Comparison of ENCODE assay signal across 20 mouse cellular contexts in the genomic region with DNA sequence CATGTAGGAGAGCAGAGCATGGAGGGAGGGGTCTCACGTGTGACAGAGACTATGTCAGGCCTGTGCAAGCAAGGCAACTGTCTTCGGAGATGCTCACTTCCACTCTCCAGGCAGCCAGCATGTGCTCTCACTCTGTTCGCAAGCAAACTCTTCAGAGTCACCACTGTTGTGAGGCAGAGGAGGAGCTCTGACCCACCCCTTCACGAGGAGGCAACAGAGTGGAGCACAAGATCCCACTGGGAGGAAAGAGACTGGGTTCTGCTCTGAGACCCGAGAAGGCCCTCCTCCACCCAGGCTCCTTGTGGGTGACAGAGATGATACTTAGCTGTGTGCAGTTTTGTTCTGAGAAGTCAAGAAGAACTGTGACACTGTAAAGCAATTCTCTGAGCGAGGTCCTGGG.
A peak's percentile ranks its signal among the peaks of the same experiment; 100 is the strongest.
DNase-seq lines count a peak whose midpoint lies in the region; ATAC-seq and TF ChIP-seq lines count a peak whose summit lies in the region.
"Had no signal": no experiment of that assay in that cellular context is flagged by ENCODE, and none has a peak within 500 bp of the region (broad histone marks: within the 10 kb centered on the region; RNA-seq: fewer than 3 reads in every experiment).

No protein-coding gene starts in this region.

- WGBS in heart, embryonic 10.5 days: 61% methylated on average over 6 of the region's 6 CpGs
- WGBS in heart, adult 2 months: 79% methylated on average over 6 of the region's 6 CpGs
- 52% methylated on average over 6 of the region's 6 CpGs for WGBS in spleen, adult 2 months
- 71% methylated on average over 6 of the region's 6 CpGs for WGBS in intestine, embryonic 15.5 days
- WGBS in liver, postnatal 0 days (ENCODE audit: insufficient replicate concordance): 54% methylated on average over 6 of the region's 6 CpGs
- WGBS in kidney, embryonic 14.5 days: 66% methylated on average over 6 of the region's 6 CpGs

- no peak overlapping the region for H3K9ac ChIP-seq in heart, adult 2 months (ENCODE audit: low read depth, low read length)
- H3K9ac ChIP-seq in intestine, embryonic 15.5 days: no peak overlapping the region
- no peak overlapping the region for H3K9ac ChIP-seq in liver, postnatal 0 days (replicated peaks)
- H3K9ac ChIP-seq in kidney, embryonic 14.5 days (ENCODE audit: low read depth, low read length): no peak overlapping the region
- H3K9ac ChIP-seq: heart, embryonic 15.5 days; liver, embryonic 14.5 days had no signal

- TF ChIP-seq CTCF in heart, adult 2 months (IDR thresholded peaks at IDR 0.05): no peak
- TF ChIP-seq CTCF in spleen, adult 2 months (IDR thresholded peaks at IDR 0.05; ENCODE audit: extremely low read depth, insufficient read depth, insufficient read length, insufficient replicate concordance): no peak
- TF ChIP-seq CTCF in liver, postnatal 0 days (IDR thresholded peaks at IDR 0.05; ENCODE audit: low read depth): no peak

- H3K27me3 ChIP-seq in heart, embryonic 10.5 days (ENCODE audit: insufficient read depth, poor library complexity, severe bottlenecking): no peaks in the 10 kb centered on the region
- H3K27me3 ChIP-seq in heart, adult 2 months (ENCODE audit: control insufficient read depth, insufficient read depth, low read length): no peaks in the 10 kb centered on the region
- H3K27me3 ChIP-seq in spleen, adult 2 months (ENCODE audit: control insufficient read depth, insufficient read depth, low read length): no peaks in the 10 kb centered on the region
- no peaks in the 10 kb centered on the region for H3K27me3 ChIP-seq in intestine, embryonic 15.5 days (replicated peaks)
- H3K27me3 ChIP-seq in liver, postnatal 0 days (ENCODE audit: insufficient read depth, low read length): no peaks in the 10 kb centered on the region
- H3K27me3 ChIP-seq in kidney, embryonic 14.5 days (ENCODE audit: control insufficient read depth, insufficient read depth, low read length): no peaks in the 10 kb centered on the region
- H3K27me3 ChIP-seq: heart, embryonic 15.5 days had no signal

- H3K36me3 ChIP-seq in heart, embryonic 10.5 days: no peaks in the 10 kb centered on the region
- H3K36me3 ChIP-seq in heart, adult 2 months (ENCODE audit: control insufficient read depth, insufficient read depth, low read length): no peaks in the 10 kb centered on the region
- no peaks in the 10 kb centered on the region for H3K36me3 ChIP-seq in spleen, adult 2 months (ENCODE audit: control insufficient read depth, insufficient read depth, low read length)
- no peaks in the 10 kb centered on the region for H3K36me3 ChIP-seq in intestine, embryonic 15.5 days
- H3K36me3 ChIP-seq in liver, postnatal 0 days (replicated peaks; ENCODE audit: insufficient read depth, low read length): no peaks in the 10 kb centered on the region; the same call in none of the 2 replicates
- H3K36me3 ChIP-seq in kidney, embryonic 14.5 days (ENCODE audit: control insufficient read depth, insufficient read depth, low read length): no peaks in the 10 kb centered on the region
- H3K36me3 ChIP-seq: heart, embryonic 15.5 days had no signal

- no peaks in the 10 kb centered on the region for H3K79me2 ChIP-seq in heart, adult 2 months (replicated peaks; ENCODE audit: control insufficient read depth, insufficient read depth, low read length)

- no peak overlapping the region for H3K4me3 ChIP-seq in heart, embryonic 10.5 days
- no peak overlapping the region for H3K4me3 ChIP-seq in heart, adult 2 months
- H3K4me3 ChIP-seq in spleen, adult 2 months (ENCODE audit: extremely low read depth, insufficient read depth, insufficient read length): no peak overlapping the region
- no peak overlapping the region for H3K4me3 ChIP-seq in intestine, embryonic 15.5 days (replicated peaks)
- H3K4me3 ChIP-seq in liver, postnatal 0 days (ENCODE audit: low read depth, low read length): no peak overlapping the region
- H3K4me3 ChIP-seq in kidney, embryonic 14.5 days (ENCODE audit: low read length): no peak overlapping the region
- H3K4me3 ChIP-seq: gastrocnemius, adult 2 months; heart, embryonic 15.5 days had no signal

- no peak for DNase-seq in heart, embryonic 10.5 days (ENCODE audit: low spot score)
- DNase-seq in heart, adult 2 months: no peak
- no peak for DNase-seq in spleen, adult 2 months (ENCODE audit: low read depth in 1 of 2, low spot score in 2 of 2)
- no peak for DNase-seq in spleen, adult 18-20 months
- DNase-seq in liver, postnatal 0 days: no peak
- DNase-seq in embryo, embryonic 10.5 days (ENCODE audit: low spot score): no peak
- DNase-seq: adrenal gland, postnatal 10 days; cerebellum, postnatal 14 days; gastrocnemius, adult 2 months; heart, adult 18-20 months; heart, postnatal 4 days; kidney, adult 9 months; right cerebral cortex, postnatal 25 days; thymus, postnatal 36 days had no signal

- intact Hi-C loops in heart, adult 2 months (cut with DNase I): no loop called here

- no peak for TF ChIP-seq EP300 in heart, adult 2 months (IDR thresholded peaks at IDR 0.05; ENCODE audit: insufficient read depth, low read depth, low read length)
- no peak for TF ChIP-seq EP300 in liver, postnatal 0 days (IDR thresholded peaks at IDR 0.05; ENCODE audit: low read depth)

- no peaks in the 10 kb centered on the region for H3K9me3 ChIP-seq in heart, embryonic 10.5 days
- H3K9me3 ChIP-seq in intestine, embryonic 15.5 days: no peaks in the 10 kb centered on the region
- no peaks in the 10 kb centered on the region for H3K9me3 ChIP-seq in liver, postnatal 0 days (ENCODE audit: low read length)
- H3K9me3 ChIP-seq in kidney, embryonic 14.5 days (ENCODE audit: control insufficient read depth, low read length): no peaks in the 10 kb centered on the region
- H3K9me3 ChIP-seq: heart, embryonic 15.5 days had no signal

- H3K4me2 ChIP-seq in intestine, embryonic 15.5 days (replicated peaks): no peak overlapping the region
- no peak overlapping the region for H3K4me2 ChIP-seq in liver, postnatal 0 days (ENCODE audit: low read depth, low read length)
- H3K4me2 ChIP-seq in kidney, embryonic 14.5 days (replicated peaks; ENCODE audit: low read depth, low read length): no peak overlapping the region
- H3K4me2 ChIP-seq: heart, embryonic 15.5 days; midbrain, embryonic 11.5 days had no signal

- no peak for TF ChIP-seq POLR2A in heart, adult 2 months (IDR thresholded peaks at IDR 0.05; ENCODE audit: insufficient read depth, low read depth, low read length)
- TF ChIP-seq POLR2A in spleen, adult 2 months (IDR thresholded peaks at IDR 0.05; ENCODE audit: low read depth, low read length): no peak

- peaks cover 15% of the 10 kb centered on the region for H3K4me1 ChIP-seq in heart, embryonic 10.5 days
- H3K4me1 ChIP-seq in heart, adult 2 months (ENCODE audit: control insufficient read depth, insufficient read depth, low read length): no peaks in the 10 kb centered on the region; the same call in 1 of the 2 replicates
- H3K4me1 ChIP-seq in spleen, adult 2 months (ENCODE audit: control insufficient read depth, insufficient read depth, insufficient read length): peaks cover 23% of the 10 kb centered on the region; the same call in 1 of the 2 replicates
- H3K4me1 ChIP-seq in intestine, embryonic 15.5 days (replicated peaks): peaks cover 12% of the 10 kb centered on the region
- peaks cover 19% of the 10 kb centered on the region for H3K4me1 ChIP-seq in liver, postnatal 0 days (ENCODE audit: insufficient read depth)
- peaks cover 8% of the 10 kb centered on the region; the same call in 1 of the 2 replicates for H3K4me1 ChIP-seq in kidney, embryonic 14.5 days (ENCODE audit: control insufficient read depth, insufficient read depth, low read length)
- H3K4me1 ChIP-seq: heart, embryonic 15.5 days had no signal

- peak; percentile 21 for ATAC-seq in intestine, embryonic 15.5 days
- ATAC-seq in liver, postnatal 0 days: no peak
- no peak for ATAC-seq in kidney, embryonic 14.5 days (ENCODE audit: low FRiP score, low TSS enrichment)
- ATAC-seq: hindbrain, postnatal 0 days had no signal

- H3K27ac ChIP-seq in heart, embryonic 10.5 days: peak overlapping the region; percentile 39; the same call in 1 of the 2 replicates
- H3K27ac ChIP-seq in heart, adult 2 months: no peak overlapping the region
- peak overlapping the region; percentile 7 for H3K27ac ChIP-seq in spleen, adult 2 months (ENCODE audit: insufficient read depth, low read length)
- H3K27ac ChIP-seq in intestine, embryonic 15.5 days: no peak overlapping the region
- no peak overlapping the region for H3K27ac ChIP-seq in liver, postnatal 0 days (ENCODE audit: low read depth)
- H3K27ac ChIP-seq in kidney, embryonic 14.5 days (ENCODE audit: low read depth, low read length): no peak overlapping the region
- H3K27ac ChIP-seq: gastrocnemius, adult 2 months; heart, embryonic 15.5 days; hindbrain, postnatal 0 days; liver, embryonic 14.5 days had no signal

Comparison
In these comparisons a context has a peak if more than half of its experiments do, and no peak if none do; other contexts are left out.
1. H3K27ac ChIP-seq: peak in heart, embryonic 10.5 days (single experiment) and spleen, adult 2 months (single experiment); none in heart, adult 2 months (single experiment), intestine, embryonic 15.5 days (single experiment), liver, postnatal 0 days (single experiment) and kidney, embryonic 14.5 days (single experiment).